Mouse (Mus musculus) testis, adult 2 months (tissue): ENCODE results near the gene Unc45a.

ENCODE experiments used
- CTCF ChIP-seq: fragments of 200-500 bp; IDR thresholded peaks from 2 replicates; pipeline ENCODE4 v1.5.1; 2012; ENCODE audit warnings: low read depth, mild to moderate bottlenecking, inconsistent platforms, low read length, moderate library complexity; ENCODE audit not compliant: control insufficient read depth, insufficient read depth, insufficient replicate concordance
- POLR2A ChIP-seq: fragments of 200-500 bp; IDR thresholded peaks from 2 replicates; pipeline ENCODE4 v1.6.1; 2012; ENCODE audit warnings: low read depth, mild to moderate bottlenecking, inconsistent platforms, low read length, moderate library complexity; ENCODE audit not compliant: control insufficient read depth

DNA sequence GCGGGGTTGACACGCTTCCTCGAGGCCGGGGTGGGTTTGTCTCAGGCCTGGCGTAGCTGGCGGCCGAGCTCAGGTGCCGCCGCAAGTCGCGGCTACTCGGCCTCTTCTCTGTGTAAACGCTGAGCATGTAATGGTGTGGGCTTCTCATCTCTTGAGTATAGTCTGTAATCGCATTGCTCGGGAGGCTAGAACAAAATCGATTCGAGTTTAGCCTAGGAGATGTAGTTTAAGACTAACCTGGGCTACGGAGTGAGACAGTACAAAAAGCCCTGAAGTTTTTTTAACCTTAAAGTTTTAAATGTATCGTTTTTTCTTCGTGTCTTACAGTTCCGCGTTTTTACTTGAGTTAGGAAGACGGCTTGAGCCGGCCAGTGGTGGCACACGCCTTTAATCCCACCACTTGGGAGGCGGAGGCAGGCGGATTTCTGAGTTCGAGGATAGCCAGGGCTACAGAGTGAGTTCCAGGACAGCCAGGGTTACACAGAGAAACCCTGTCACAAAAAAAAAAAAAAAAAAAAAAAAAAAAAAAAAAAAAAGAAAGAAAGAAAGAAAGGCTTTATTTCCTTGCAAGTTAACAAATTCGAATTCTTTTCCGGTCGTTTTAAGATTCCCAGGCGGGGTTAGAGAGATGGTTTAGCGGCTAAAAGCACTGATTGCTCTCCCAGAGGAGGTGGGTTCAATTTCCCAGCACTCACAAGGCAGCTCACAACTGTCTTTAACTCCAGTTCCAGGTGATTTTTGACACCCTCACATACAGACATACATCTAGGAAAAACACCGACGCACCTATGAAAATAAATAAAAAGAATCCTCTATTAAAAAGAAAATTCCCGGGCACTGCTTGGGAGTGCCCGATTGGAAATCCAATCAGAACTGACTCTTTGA lies 45.8 kb downstream of the Unc45a start:
- no peak for TF ChIP-seq CTCF
- no peak for TF ChIP-seq POLR2A
